Mouse (Mus musculus) G1E (cell line): ENCODE results near the gene Nle1. TPM values are rescaled to one million over a fixed set of nuclear protein-coding genes. Genes with fewer than 3 reads are reported as not detected.
"Not testable (repeated sequence)": the region's sequence is repeated elsewhere in the genome, so short reads cannot be mapped to it uniquely, and the experiment has no call there.

Experiments
- ATAC-seq: 2 replicates; pipeline ENCODE4 v1.8.0; 2016; ENCODE audit warnings: mild to moderate bottlenecking; ENCODE audit not compliant: insufficient number of reproducible peaks, poor library complexity, low FRiP score, severe bottlenecking; ENCODE audit errors: extremely low read depth
- DNase-seq: peaks from one replicate; pipeline ENCODE4 v3.0.0; 2012; ENCODE audit warnings: low spot score
- H3K27me3 ChIP-seq: 2 replicates; pipeline ENCODE4 v1.6.1; 2012; ENCODE audit warnings: mild to moderate bottlenecking, low read length, inconsistent platforms; ENCODE audit not compliant: insufficient read depth
- H3K36me3 ChIP-seq: replicated peaks from 2 replicates; pipeline ENCODE3; 2012; ENCODE audit warnings: mild to moderate bottlenecking, inconsistent platforms
- H3K4me1 ChIP-seq: 2 replicates; pipeline ENCODE4 v1.6.1; 2012; ENCODE audit warnings: low read depth, low read length, inconsistent platforms, mixed read lengths; ENCODE audit not compliant: insufficient read depth
- H3K4me3 ChIP-seq: 2 replicates; pipeline ENCODE4 v1.5.1; 2012; ENCODE audit warnings: low read depth, mild to moderate bottlenecking, inconsistent platforms, low read length, moderate library complexity, mixed read lengths
- H3K9me3 ChIP-seq: replicated peaks from 2 replicates; pipeline ENCODE4 v1.6.1; 2012; ENCODE audit warnings: inconsistent platforms
- CTCF ChIP-seq: IDR thresholded peaks from 2 replicates; pipeline ENCODE4 v1.5.1; 2012; ENCODE audit warnings: low read depth, low read length, inconsistent platforms, mixed read lengths
- GATA1 ChIP-seq: IDR thresholded peaks from 2 replicates; pipeline ENCODE4 v1.6.1; 2012; ENCODE audit warnings: borderline replicate concordance, low read length, inconsistent platforms, mixed read lengths
- GATA2 ChIP-seq: IDR thresholded peaks from 2 replicates; pipeline ENCODE4 v1.6.1; 2012; ENCODE audit warnings: low read depth, low read length, inconsistent platforms, borderline replicate concordance
- POLR2AphosphoS5 ChIP-seq: IDR thresholded peaks from 2 replicates; pipeline ENCODE4 v1.6.1; 2012; ENCODE audit warnings: low read depth, low read length, inconsistent platforms; ENCODE audit not compliant: insufficient replicate concordance
- TAL1 ChIP-seq: conservative IDR thresholded peaks from 2 replicates; pipeline ENCODE4 v1.6.1; 2012; ENCODE audit warnings: low read depth, low read length, inconsistent platforms, mixed read lengths
- polyA plus RNA-seq: library from polyadenylated mRNA; stranded (reverse); fragments of >175 nt; gene quantifications from 2 replicates; pipeline ENCODE4 v1.2.3, GENCODE M21; 2012
- total RNA-seq, 2 experiments: library from RNA; stranded (forward) in 1 of 2; stranded (reverse) in 1 of 2; fragments of 200-1000 nt in 1 of 2; fragments of >200 nt in 1 of 2; fragmentation: Nextera tagmentation in 1 of 2; gene quantifications; 2 replicates each; pipeline ENCODE4 v1.2.3; 2014 to 2017

Nle1 gene
- total and polyA plus RNA-seq, 3 experiments: 18.6 to 92.9 (median 27.6) TPM

- no peaks in the 10 kb centered on the region for H3K9me3 ChIP-seq
- peak within 1 kb of the TSS; percentile 68 for H3K4me3 ChIP-seq
- H3K27me3 ChIP-seq: peaks cover 28% of the 10 kb centered on the region
- TF ChIP-seq CTCF (no peak), POLR2AphosphoS5 (no peak), TAL1 (no peak), GATA1 (no peak)
- no peak for DNase-seq
- no peak for ATAC-seq
- H3K36me3 ChIP-seq: no peaks in the 10 kb centered on the region
- H3K4me1 ChIP-seq: peaks cover 42% of the 10 kb centered on the region
These were observed 42.7 kb upstream of the Nle1 start, which contains the start of gene Slfn5 for GRCm38 (mm10) chr11:82950736-82951481. Slfn5 (plus strand) TSS chr11:82951349.

GRCm38 (mm10) chr11:82949036-82949435, 40.8 kb upstream of the Nle1 start:
- H3K36me3 ChIP-seq: no peaks in the 10 kb centered on the region
- no peak overlapping the region for H3K4me3 ChIP-seq
- peaks cover 30% of the 10 kb centered on the region for H3K27me3 ChIP-seq
- ATAC-seq (no peak), DNase-seq (no peak)
- TF ChIP-seq GATA1 (no peak), CTCF (no peak), POLR2AphosphoS5 (no peak)
- no peaks in the 10 kb centered on the region for H3K9me3 ChIP-seq
- peaks cover 36% of the 10 kb centered on the region for H3K4me1 ChIP-seq

- H3K36me3 ChIP-seq: no peaks in the 10 kb centered on the region
- no peak for DNase-seq
- peaks cover 37% of the 10 kb centered on the region for H3K27me3 ChIP-seq
- no peak for ATAC-seq
- H3K4me1 ChIP-seq: peaks cover 27% of the 10 kb centered on the region
- no peak for TF ChIP-seq GATA2
- TF ChIP-seq POLR2AphosphoS5: no peak
- no peak for TF ChIP-seq TAL1
- TF ChIP-seq GATA1: no peak
- TF ChIP-seq CTCF: no peak
- no peak overlapping the region for H3K4me3 ChIP-seq
- no peaks in the 10 kb centered on the region for H3K9me3 ChIP-seq
These were observed 39.2 kb upstream of the Nle1 start for GRCm38 (mm10) chr11:82947457-82947856.

- H3K9me3 ChIP-seq: no peaks in the 10 kb centered on the region
- DNase-seq: no peak
- no peaks in the 10 kb centered on the region for H3K36me3 ChIP-seq
- H3K27me3 ChIP-seq: peaks cover 37% of the 10 kb centered on the region
- H3K4me3 ChIP-seq: no peak overlapping the region
- H3K4me1 ChIP-seq: peaks cover 10% of the 10 kb centered on the region
- TF ChIP-seq GATA1 (no peak), POLR2AphosphoS5 (no peak), CTCF (no peak)
- no peak for ATAC-seq
These were observed 37.4 kb upstream of the Nle1 start for GRCm38 (mm10) chr11:82945636-82946035.

GRCm38 (mm10) chr11:82943336-82943735, 35.1 kb upstream of the Nle1 start:
- Histone ChIP-seq H3K4me1 (0 out of 2 replicates have a peak, but pooled peaks cover 3% of the 10 kb centered on the region), H3K9me3 (no peaks in the 10 kb centered on the region), H3K27me3 (peaks cover 27% of the 10 kb centered on the region), H3K4me3 (no peak overlapping the region), H3K36me3 (no peaks in the 10 kb centered on the region)
- no peak for TF ChIP-seq GATA1
- TF ChIP-seq POLR2AphosphoS5: no peak
- TF ChIP-seq GATA2: no peak
- TF ChIP-seq CTCF: no peak
- no peak for TF ChIP-seq TAL1
- DNase-seq: no peak
- ATAC-seq: no peak

- Histone ChIP-seq H3K9me3 (peaks cover 44% of the 10 kb centered on the region), H3K27me3 (peaks cover 6% of the 10 kb centered on the region), H3K4me3 (no peak overlapping the region), H3K36me3 (no peaks in the 10 kb centered on the region), H3K4me1 (no peaks in the 10 kb centered on the region)
- ATAC-seq: no peak
- TF ChIP-seq CTCF: no peak
- no peak for TF ChIP-seq GATA2
- TF ChIP-seq POLR2AphosphoS5: no peak
- no peak for TF ChIP-seq TAL1
- TF ChIP-seq GATA1: no peak
- no peak for DNase-seq
These were observed 25.0 kb upstream of the Nle1 start for GRCm38 (mm10) chr11:82933186-82933585.

GRCm38 (mm10) chr11:82931671-82932450, 23.6 kb upstream of the Nle1 start:
- peaks cover 44% of the 10 kb centered on the region for H3K9me3 ChIP-seq
- H3K36me3 ChIP-seq, H3K27me3 ChIP-seq, DNase-seq, H3K4me1 ChIP-seq, ATAC-seq, H3K4me3 ChIP-seq: not testable (repeated sequence)

GRCm38 (mm10) chr11:82931161-82931560, 22.9 kb upstream of the Nle1 start:
- not testable (repeated sequence) for H3K4me3 ChIP-seq, ATAC-seq

GRCm38 (mm10) chr11:82930391-82930955, 22.3 kb upstream of the Nle1 start:
- not testable (repeated sequence) for ATAC-seq, DNase-seq, H3K4me3 ChIP-seq, H3K27me3 ChIP-seq, H3K4me1 ChIP-seq, H3K36me3 ChIP-seq
- peaks cover 47% of the 10 kb centered on the region for H3K9me3 ChIP-seq

More at GRCm38 (mm10) chr11:82931161-82931560, 22.9 kb upstream of the Nle1 start:
- H3K9me3 ChIP-seq: peaks cover 47% of the 10 kb centered on the region
- not testable (repeated sequence) for DNase-seq, H3K4me1 ChIP-seq, H3K27me3 ChIP-seq, H3K36me3 ChIP-seq
